Mouse (Mus musculus) cerebellum, adult 9-10 months (tissue): ENCODE data around the gene Nat10.

Experiments used
- DNase-seq: peaks from one replicate; pipeline ENCODE4 v3.0.0; 2022

Gene Nat10

DNA sequence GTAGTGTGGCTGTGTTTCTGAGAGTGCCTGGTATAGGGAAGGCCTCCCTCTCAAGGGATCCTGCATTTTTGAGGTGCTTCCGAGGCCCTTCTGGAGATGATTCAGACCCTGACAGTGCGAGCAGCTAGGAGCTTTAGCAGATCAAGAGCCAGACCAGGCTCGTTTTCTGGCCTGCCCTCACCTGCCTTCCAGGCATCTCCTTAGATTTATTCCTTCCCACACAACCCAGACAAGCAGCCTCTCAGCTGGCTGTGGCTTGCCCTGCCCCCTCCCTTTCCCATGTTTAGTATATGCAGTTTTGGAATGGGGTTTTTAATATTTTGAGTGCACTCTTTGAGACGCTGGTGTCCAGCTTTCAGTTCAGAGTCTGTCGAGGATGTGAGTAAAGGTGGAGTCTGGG is 70.2 kb downstream of the Nat10 start:
- no peak for DNase-seq

GRCm38 (mm10) chr2:103690425-103690824 is 70.6 kb downstream of the Nat10 start:
- DNase-seq = peak; percentile 21

DNA sequence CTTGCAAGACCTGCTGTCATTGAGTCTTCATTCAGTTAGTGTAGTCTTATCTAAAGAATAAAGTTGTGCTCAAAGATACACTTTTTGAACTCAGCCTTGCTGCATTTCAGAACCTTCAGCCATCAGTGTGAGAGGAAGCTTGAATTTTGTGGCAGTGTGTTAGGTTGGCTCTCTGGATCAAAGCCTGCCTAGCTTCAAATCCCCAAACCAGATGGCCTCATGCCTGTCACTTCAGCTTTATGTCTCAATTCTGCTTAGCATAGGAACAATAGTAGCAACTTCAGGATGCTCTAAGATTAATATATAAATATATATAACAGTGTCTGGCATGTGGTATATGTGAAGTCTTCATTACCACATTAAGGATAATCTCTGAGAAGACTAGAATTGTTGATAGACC is 73.2 kb downstream of the Nat10 start:
- DNase-seq = no peak

- no peak for DNase-seq
Measured at GRCm38 (mm10) chr2:103687143-103687542, 73.9 kb downstream of the Nat10 start.

- no peak for DNase-seq
Measured at GRCm38 (mm10) chr2:103685581-103685980, 75.5 kb downstream of the Nat10 start.

GRCm38 (mm10) chr2:103684926-103685577 is 76.0 kb downstream of the Nat10 start:
- no peak for DNase-seq

DNA sequence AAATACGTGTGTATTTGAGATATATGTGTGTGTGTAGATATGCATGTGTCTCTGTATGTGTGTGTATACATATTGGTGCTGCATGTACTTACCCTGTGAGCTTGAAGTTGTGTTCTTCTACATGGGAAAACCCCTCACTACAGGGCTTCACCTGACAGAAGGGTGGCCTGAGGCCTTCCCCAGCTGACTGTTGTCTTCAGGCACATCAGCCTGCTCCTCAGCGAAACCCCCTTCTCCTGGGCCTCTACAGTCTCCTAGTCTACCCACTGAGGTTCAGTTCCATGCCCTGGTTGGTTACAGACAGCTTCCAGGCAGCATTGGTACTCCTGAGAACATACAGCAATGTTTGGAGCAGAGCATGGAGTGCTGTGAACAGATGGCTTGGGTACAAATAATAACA is 76.6 kb downstream of the Nat10 start:
- DNase-seq = no peak

DNA sequence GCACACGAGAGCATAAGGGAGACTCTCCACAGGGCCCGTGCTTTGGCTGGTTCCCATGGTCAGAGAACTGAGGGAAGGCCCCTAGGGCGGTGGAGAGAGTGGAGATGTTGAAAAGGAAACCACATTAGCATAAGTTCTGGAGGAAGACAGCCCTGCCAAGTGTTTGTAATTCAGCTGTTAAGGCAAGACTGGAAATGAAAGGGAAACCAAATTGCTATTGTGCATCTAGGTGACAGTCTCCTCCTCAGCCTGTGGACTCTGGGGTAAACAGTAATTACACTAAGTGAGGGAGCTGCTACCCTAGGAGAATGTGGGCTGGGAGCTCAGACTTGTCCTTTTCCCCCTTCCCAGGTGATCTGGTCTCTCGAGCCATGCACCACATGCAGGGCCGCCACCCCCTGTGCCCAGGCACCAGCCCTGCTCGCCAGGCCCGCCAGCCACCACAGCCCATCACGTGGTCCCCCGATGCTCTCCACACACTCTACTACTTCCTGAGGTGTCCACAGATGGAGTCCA is 78.1 kb downstream of the Nat10 start:
- no peak for DNase-seq

DNA sequence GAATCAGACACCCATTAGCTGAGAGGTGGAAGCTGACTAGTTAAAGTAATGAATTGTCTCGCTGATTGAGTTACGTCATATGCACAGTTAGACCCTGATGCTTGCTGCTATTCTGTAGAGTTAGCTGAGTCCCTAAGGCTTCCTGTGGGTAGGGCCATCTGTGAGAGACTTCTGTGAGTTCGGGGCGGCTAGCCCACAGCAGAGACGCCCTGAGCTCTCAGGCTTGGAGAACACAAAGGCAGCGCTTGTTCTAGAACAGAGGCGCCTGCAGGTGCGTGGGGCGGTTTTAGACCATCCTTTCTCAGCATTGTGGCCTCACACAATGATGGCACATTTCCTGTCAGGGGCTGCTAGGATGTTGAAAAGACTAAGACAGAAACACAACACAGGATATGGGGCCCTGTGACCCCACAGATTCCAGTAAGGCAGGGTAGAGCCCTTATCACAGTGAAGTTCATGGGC is 78.8 kb downstream of the Nat10 start:
- DNase-seq = no peak

DNA sequence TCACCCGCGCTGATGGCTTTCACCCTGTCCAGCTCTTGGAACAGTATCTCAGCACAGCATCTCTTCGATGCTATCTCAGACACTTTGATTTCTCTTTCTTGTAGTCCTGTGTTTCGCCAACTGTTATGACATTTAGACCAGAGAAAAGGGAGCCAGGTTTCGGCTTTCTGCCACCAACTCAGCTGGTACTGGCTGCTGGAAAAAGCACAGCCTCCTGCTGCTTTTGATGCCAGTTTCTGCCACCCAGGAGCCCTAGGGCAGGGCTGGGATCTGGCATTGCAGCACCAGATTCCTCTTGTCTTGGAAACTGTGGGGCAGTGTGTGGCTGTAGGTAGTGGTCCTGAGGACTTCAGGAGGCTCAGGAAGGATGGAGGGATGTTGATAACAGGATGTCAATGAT is 79.9 kb downstream of the Nat10 start:
- no peak for DNase-seq

DNA sequence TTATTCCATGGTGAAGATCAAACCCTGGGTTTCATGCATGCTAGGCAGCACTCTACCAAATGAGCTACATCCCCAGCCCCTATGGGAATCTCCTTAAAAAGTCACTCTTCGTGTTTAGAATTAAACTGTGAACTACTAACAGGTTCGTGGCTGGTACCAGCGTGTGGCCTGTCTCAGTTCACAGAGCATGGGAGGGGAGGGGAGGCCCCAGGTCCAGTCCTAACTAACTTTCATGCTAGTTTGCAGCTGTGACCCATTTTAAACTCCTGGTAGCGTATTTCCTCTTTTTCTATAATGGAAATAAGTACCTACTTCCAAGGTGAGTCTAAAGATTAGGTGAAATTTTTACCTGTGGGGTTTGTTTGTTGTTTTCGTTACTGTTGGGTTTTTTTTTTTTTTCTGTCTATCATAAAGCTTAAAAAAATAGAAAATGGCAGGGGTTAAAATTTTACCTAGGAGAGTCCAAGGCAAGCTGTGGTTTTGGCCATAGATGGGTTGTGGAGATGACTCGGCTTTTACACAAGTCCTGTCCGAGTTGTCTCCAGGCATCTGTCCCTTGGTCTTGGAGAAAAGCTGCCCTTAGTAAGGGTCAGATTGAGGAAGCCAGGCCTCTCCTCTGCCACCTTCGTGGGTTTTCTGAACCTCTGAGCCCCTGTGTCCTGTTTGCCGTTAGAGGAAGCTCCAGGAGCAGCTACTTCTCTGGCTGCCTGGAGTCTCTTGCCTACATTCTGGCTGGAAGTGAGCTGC is 80.5 kb downstream of the Nat10 start:
- DNase-seq = no peak

DNA sequence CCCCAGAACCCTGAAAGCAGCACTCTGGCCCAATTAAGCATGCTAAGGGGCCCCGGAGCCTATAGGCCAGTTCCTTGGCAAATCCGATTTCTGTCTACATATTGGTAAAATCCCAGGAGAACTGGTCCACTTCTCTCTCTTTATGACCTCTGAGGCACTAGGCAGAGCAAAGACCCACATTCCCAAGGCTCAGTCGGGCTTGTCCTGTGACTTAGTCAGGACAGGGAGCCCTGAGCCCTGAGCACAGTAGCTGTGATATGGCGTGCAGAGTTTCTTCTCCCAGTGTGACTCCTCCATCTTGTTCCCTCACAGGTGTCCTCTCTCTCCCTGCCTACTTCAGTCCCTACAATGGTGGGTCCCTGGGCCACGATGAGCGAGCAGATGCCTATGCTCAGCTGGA is 82.6 kb downstream of the Nat10 start:
- DNase-seq = no peak

DNA sequence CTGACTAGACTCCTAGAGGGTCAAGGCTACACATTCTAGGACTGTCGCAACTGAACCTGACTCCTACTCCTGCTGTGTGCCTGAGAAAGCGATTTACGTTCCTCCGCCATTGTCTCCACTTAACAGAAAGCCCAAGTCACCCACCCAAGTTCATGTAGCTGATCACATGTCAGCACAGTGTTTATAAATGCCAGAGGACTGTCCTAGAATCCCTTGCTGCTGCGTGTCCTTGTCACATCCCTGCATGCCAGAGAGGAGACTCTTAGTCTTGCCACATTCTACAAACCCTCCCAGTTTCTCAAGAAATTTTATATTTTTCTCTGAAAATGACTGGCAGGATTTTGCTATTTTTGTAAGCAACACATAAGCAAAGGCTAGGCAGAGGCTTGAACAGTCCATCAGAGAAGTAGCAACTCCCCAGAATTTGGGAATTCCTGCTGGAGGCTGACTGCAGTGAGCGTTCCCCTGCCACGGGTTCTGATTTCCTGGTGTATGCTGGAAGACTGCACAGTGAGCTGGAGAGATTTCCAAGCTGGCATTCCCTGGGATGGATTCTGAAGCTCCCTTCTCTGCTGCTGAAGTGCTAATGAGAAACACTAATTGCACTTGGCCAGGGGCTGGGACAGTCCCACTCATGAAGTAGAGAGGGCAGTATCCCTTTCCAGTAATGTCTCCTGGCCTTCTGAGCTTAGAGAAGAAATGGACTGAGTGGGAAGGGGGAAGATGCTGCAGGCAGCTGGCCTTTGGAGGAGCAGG is 83.3 kb downstream of the Nat10 start:
- DNase-seq = no peak

DNA sequence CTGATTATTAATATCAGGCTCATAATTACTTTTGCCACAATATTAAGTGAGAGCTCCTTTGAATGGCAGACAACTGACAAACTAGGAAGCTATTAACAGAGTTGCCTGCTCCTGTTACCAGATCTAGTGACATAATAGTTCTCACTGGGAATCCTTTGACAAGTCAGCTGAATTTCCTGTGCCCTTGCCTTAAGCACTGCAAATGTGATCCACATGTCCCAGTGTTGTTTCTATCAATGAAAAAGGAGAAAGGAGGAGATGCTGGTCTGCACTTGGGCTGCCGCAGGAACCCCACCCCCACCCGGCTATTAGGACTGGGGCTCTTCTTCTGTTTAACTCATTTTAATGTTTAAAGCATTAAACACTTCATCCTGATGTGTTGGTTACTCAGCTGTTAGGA is 84.3 kb downstream of the Nat10 start:
- no peak for DNase-seq

DNA sequence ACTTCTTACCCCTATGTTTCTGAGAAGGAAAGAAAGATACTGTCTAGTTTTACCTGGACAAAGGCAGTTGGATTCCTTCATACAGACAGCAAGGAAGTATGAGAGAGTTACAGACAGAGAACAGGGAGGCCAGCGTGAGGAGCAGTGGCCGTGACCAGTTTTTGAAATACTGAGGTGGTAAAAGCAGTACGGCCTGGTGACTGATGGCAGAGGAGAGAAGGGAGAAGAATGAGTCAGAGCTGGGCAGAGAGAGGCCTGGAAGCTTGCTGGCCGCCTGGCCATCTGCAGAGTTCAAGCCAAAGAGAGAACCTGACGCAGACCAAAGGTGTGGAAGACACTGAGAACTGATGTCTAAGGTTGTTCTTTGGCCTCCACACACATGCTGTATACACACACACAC is 85.7 kb downstream of the Nat10 start:
- no peak for DNase-seq

GRCm38 (mm10) chr2:103673609-103674008 is 87.5 kb downstream of the Nat10 start:
- DNase-seq = no peak

- no peak for DNase-seq
Measured at GRCm38 (mm10) chr2:103672573-103673119, 88.4 kb downstream of the Nat10 start.
